Mouse (Mus musculus): ENCODE measurements around the gene Fhdc1. TPM values are rescaled to one million over a fixed set of nuclear protein-coding genes. Genes with fewer than 3 reads are reported as not detected.

Fhdc1 gene
- polyA plus RNA-seq (2015; fragmentation: Nextera tagmentation; extraction: Ambion mirVana) = 10.8 and 11.4 TPM in 2 replicates

- under 1% methylated on average over 80 of the region's 82 CpGs for WGBS
- Histone ChIP-seq H3K27me3 (peaks cover 25% of the 10 kb centered on the region), H3K27ac (replicated peaks) (peak within 1 kb of the TSS; percentile 75)
Observed at GRCm38 (mm10) chr3:84480006-84480897, at the start of gene Fhdc1. Gene Fhdc1, minus strand, starts transcription at chr3:84480429.

GRCm38 (mm10) chr3:84529021-84529420, 48.8 kb upstream of the Fhdc1 start:
- ATAC-seq (ENCODE audit: insufficient number of reproducible peaks, low FRiP score, low TSS enrichment, low read depth) = no peak
- 85% methylated on average over 2 of the region's 2 CpGs for WGBS
- H3K9ac ChIP-seq = no peak overlapping the region
- H3K36me3 ChIP-seq = no peaks in the 10 kb centered on the region; the same call in 1 of the 2 replicates
- H3K9me3 ChIP-seq (replicated peaks) = no peaks in the 10 kb centered on the region
- no peaks in the 10 kb centered on the region for H3K4me1 ChIP-seq
- H3K27me3 ChIP-seq = no peaks in the 10 kb centered on the region
- no peak overlapping the region for H3K4me3 ChIP-seq (replicated peaks)
- no peak overlapping the region for H3K27ac ChIP-seq (replicated peaks)
- no peak overlapping the region for H3K4me2 ChIP-seq (replicated peaks)

More at GRCm38 (mm10) chr3:84480006-84480897, at the start of gene Fhdc1:
- Histone ChIP-seq H3K4me3 (replicated peaks) (peak within 1 kb of the TSS; percentile 63), H3K4me1 (peaks cover 31% of the 10 kb centered on the region), H3K9me3 (replicated peaks) (no peaks in the 10 kb centered on the region), H3K4me2 (replicated peaks) (peak within 1 kb of the TSS; percentile 99), H3K36me3 (no peaks in the 10 kb centered on the region), H3K9ac (peak within 1 kb of the TSS; percentile 45)
- ATAC-seq (ENCODE audit: insufficient number of reproducible peaks, low FRiP score, low TSS enrichment, low read depth) = peak; percentile 77

- no peak overlapping the region for H3K9ac ChIP-seq
Observed at GRCm38 (mm10) chr3:84524952-84525351, 44.7 kb upstream of the Fhdc1 start.

GRCm38 (mm10) chr3:84516163-84516562, 35.9 kb upstream of the Fhdc1 start:
- no peak overlapping the region for H3K4me2 ChIP-seq (replicated peaks)
- peaks cover 9% of the 10 kb centered on the region; the same call in 1 of the 2 replicates for H3K36me3 ChIP-seq
- 88% methylated on average over 3 of the region's 3 CpGs for WGBS
- H3K4me1 ChIP-seq = no peaks in the 10 kb centered on the region
- H3K9ac ChIP-seq = no peak overlapping the region
- H3K9me3 ChIP-seq (replicated peaks) = no peaks in the 10 kb centered on the region
- no peak overlapping the region for H3K4me3 ChIP-seq (replicated peaks)
- H3K27ac ChIP-seq (replicated peaks) = no peak overlapping the region
- H3K27me3 ChIP-seq = no peaks in the 10 kb centered on the region
- no peak for ATAC-seq (ENCODE audit: insufficient number of reproducible peaks, low FRiP score, low TSS enrichment, low read depth)

More at GRCm38 (mm10) chr3:84524952-84525351, 44.7 kb upstream of the Fhdc1 start:
- WGBS = 80% methylated on average over 1 of the region's 1 CpGs
- Histone ChIP-seq H3K36me3 (no peaks in the 10 kb centered on the region; the same call in 1 of the 2 replicates), H3K4me2 (replicated peaks) (no peak overlapping the region), H3K27me3 (no peaks in the 10 kb centered on the region), H3K4me3 (replicated peaks) (no peak overlapping the region), H3K9me3 (replicated peaks) (no peaks in the 10 kb centered on the region), H3K27ac (replicated peaks) (no peak overlapping the region), H3K4me1 (no peaks in the 10 kb centered on the region)
- ATAC-seq (ENCODE audit: insufficient number of reproducible peaks, low FRiP score, low TSS enrichment, low read depth) = no peak

GRCm38 (mm10) chr3:84512774-84513515, 32.7 kb upstream of the Fhdc1 start:
- WGBS = 76% methylated on average over 6 of the region's 6 CpGs
- H3K27ac ChIP-seq (replicated peaks) = no peak overlapping the region
- no peak overlapping the region for H3K4me2 ChIP-seq (replicated peaks)

GRCm38 (mm10) chr3:84505193-84505592, 25.0 kb upstream of the Fhdc1 start:
- Histone ChIP-seq H3K27me3 (no peaks in the 10 kb centered on the region), H3K9ac (no peak overlapping the region), H3K4me2 (replicated peaks) (no peak overlapping the region), H3K4me3 (replicated peaks) (no peak overlapping the region), H3K27ac (replicated peaks) (no peak overlapping the region), H3K36me3 (peaks cover 3% of the 10 kb centered on the region; the same call in 1 of the 2 replicates), H3K4me1 (peaks cover 9% of the 10 kb centered on the region), H3K9me3 (replicated peaks) (no peaks in the 10 kb centered on the region)
- no peak for ATAC-seq (ENCODE audit: insufficient number of reproducible peaks, low FRiP score, low TSS enrichment, low read depth)
- WGBS = 91% methylated on average over 4 of the region's 4 CpGs

More at GRCm38 (mm10) chr3:84512774-84513515, 32.7 kb upstream of the Fhdc1 start:
- Histone ChIP-seq H3K9me3 (replicated peaks) (no peaks in the 10 kb centered on the region), H3K4me3 (replicated peaks) (no peak overlapping the region), H3K9ac (no peak overlapping the region), H3K4me1 (no peaks in the 10 kb centered on the region), H3K36me3 (peaks cover 7% of the 10 kb centered on the region; the same call in 1 of the 2 replicates), H3K27me3 (no peaks in the 10 kb centered on the region)
- ATAC-seq (ENCODE audit: insufficient number of reproducible peaks, low FRiP score, low TSS enrichment, low read depth) = no peak

GRCm38 (mm10) chr3:84504291-84504690, 24.1 kb upstream of the Fhdc1 start:
- Histone ChIP-seq H3K27ac (replicated peaks) (no peak overlapping the region), H3K9me3 (replicated peaks) (no peaks in the 10 kb centered on the region), H3K4me3 (replicated peaks) (no peak overlapping the region), H3K4me1 (peaks cover 9% of the 10 kb centered on the region), H3K4me2 (replicated peaks) (no peak overlapping the region), H3K36me3 (peaks cover 3% of the 10 kb centered on the region; the same call in 1 of the 2 replicates), H3K27me3 (no peaks in the 10 kb centered on the region), H3K9ac (no peak overlapping the region)
- WGBS = 65% methylated on average over 8 of the region's 8 CpGs
- no peak for ATAC-seq (ENCODE audit: insufficient number of reproducible peaks, low FRiP score, low TSS enrichment, low read depth)

- no peak overlapping the region for H3K27ac ChIP-seq (replicated peaks)
- ATAC-seq (ENCODE audit: insufficient number of reproducible peaks, low FRiP score, low TSS enrichment, low read depth) = no peak
- H3K4me1 ChIP-seq = peaks cover 9% of the 10 kb centered on the region
- no peak overlapping the region for H3K4me3 ChIP-seq (replicated peaks)
- WGBS = 62% methylated on average over 2 of the region's 2 CpGs
- H3K9ac ChIP-seq = no peak overlapping the region
- H3K36me3 ChIP-seq = no peaks in the 10 kb centered on the region
- H3K4me2 ChIP-seq (replicated peaks) = no peak overlapping the region
- H3K9me3 ChIP-seq (replicated peaks) = no peaks in the 10 kb centered on the region
- no peaks in the 10 kb centered on the region for H3K27me3 ChIP-seq
Observed at GRCm38 (mm10) chr3:84502101-84502500, 21.9 kb upstream of the Fhdc1 start.

- ATAC-seq (ENCODE audit: insufficient number of reproducible peaks, low FRiP score, low TSS enrichment, low read depth) = no peak
- Histone ChIP-seq H3K36me3 (no peaks in the 10 kb centered on the region), H3K9ac (no peak overlapping the region), H3K27me3 (no peaks in the 10 kb centered on the region), H3K4me2 (replicated peaks) (no peak overlapping the region), H3K27ac (replicated peaks) (no peak overlapping the region), H3K4me3 (replicated peaks) (no peak overlapping the region), H3K4me1 (peaks cover 9% of the 10 kb centered on the region), H3K9me3 (replicated peaks) (no peaks in the 10 kb centered on the region)
- 65% methylated on average over 10 of the region's 10 CpGs for WGBS
Observed at GRCm38 (mm10) chr3:84500491-84500890, 20.3 kb upstream of the Fhdc1 start.

- no peak overlapping the region for H3K27ac ChIP-seq (replicated peaks)
- no peak overlapping the region for H3K4me2 ChIP-seq (replicated peaks)
- no peak overlapping the region for H3K9ac ChIP-seq
- WGBS = 74% methylated on average over 11 of the region's 11 CpGs
- H3K4me3 ChIP-seq (replicated peaks) = no peak overlapping the region
- peaks cover 9% of the 10 kb centered on the region for H3K4me1 ChIP-seq
- no peaks in the 10 kb centered on the region for H3K9me3 ChIP-seq (replicated peaks)
- no peaks in the 10 kb centered on the region for H3K27me3 ChIP-seq
- peaks cover 11% of the 10 kb centered on the region; the same call in 1 of the 2 replicates for H3K36me3 ChIP-seq
- no peak for ATAC-seq (ENCODE audit: insufficient number of reproducible peaks, low FRiP score, low TSS enrichment, low read depth)
Observed at GRCm38 (mm10) chr3:84497718-84498117, 17.5 kb upstream of the Fhdc1 start.

GRCm38 (mm10) chr3:84492657-84493056, 12.4 kb upstream of the Fhdc1 start:
- no peak overlapping the region for H3K9ac ChIP-seq
- H3K36me3 ChIP-seq = peaks cover 12% of the 10 kb centered on the region; the same call in 1 of the 2 replicates
- H3K4me2 ChIP-seq (replicated peaks) = no peak overlapping the region
- H3K27ac ChIP-seq (replicated peaks) = no peak overlapping the region
- no peak overlapping the region for H3K4me3 ChIP-seq (replicated peaks)
- 84% methylated on average over 8 of the region's 8 CpGs for WGBS
- H3K4me1 ChIP-seq = no peaks in the 10 kb centered on the region
- H3K27me3 ChIP-seq = no peaks in the 10 kb centered on the region
- H3K9me3 ChIP-seq (replicated peaks) = no peaks in the 10 kb centered on the region
- no peak for ATAC-seq (ENCODE audit: insufficient number of reproducible peaks, low FRiP score, low TSS enrichment, low read depth)
